Mouse (Mus musculus): ENCODE measurements at regions not wholly inside any gene's neighbourhood (a gene's known extent, or its start where the extent isn't known, plus 50 kb on each side); places are given as distances from the start of the nearest gene placed in this dataset.

DNA sequence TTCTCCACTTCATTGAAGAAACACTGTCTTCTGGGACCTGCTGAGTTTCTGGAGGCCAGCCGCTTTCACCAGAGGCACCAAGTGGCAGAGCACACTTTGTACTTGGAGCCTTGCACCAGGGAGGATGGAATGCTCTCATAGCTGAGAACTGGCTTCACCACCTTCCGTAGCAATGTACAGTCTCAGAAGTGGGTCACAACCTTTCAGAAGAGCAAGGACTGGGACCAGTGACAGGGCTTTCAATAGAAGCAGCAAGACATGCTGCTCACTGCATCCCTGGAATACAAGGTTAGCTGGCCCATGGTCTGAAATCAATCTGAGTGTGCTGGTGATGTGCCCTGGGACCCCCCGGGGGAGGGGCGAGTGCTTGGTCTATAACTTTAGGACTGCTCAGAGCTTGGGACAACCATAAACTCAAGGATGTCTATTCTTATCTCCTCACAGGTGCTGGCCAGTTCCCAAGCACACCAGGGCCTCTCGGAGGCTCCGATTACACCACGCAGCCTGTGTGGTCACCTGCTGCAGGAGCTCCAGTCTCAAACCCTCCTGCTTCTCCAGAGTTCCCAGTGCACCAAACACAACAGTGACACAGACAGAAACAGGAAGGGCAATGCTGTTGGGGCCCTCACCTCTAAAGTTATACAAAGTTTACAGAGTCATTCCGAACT, 114.4 kb upstream of the Tmem45b start:
- ATAC-seq: no peak

DNA sequence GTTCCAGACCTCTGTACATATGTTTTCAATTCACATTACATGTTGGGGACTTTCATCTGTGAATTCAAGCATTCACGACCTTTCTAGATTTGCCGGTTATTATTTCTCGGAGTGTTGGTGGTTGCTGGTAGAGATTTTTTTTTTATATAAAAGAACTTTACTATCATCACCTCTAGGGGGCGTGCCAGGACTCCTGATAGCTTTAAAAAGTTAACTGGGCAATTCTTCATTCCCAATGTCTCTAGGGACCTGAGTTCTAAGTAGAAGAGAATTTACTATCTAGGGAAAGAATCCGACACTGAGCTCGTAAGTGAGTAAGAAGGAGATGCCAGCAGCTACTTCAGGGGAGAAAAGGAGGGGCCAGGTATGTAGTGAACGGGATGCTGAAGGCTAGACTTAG, 112.8 kb upstream of the Tmem45b start:
- ATAC-seq: no peak

DNA sequence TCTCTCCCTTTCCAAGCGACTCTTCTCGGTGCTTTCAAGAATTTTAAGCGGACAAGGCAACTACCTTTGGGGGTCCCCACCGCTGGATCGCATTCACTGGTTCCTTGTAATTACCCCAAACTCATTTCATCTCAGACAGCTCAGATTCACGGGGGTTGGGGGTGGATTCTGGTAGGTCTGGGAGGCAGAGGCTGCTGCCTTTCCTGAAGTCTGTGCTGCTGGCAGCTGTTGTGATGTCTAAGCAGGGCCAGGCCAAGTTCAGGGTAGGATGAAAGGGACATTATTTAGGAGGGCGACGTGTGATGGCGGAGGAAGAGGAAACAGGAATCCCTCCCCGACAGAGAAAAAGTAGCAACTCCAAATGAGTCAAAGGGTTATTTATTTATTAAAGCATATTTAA, 102.8 kb upstream of the Tmem45b start:
- no peak for ATAC-seq

DNA sequence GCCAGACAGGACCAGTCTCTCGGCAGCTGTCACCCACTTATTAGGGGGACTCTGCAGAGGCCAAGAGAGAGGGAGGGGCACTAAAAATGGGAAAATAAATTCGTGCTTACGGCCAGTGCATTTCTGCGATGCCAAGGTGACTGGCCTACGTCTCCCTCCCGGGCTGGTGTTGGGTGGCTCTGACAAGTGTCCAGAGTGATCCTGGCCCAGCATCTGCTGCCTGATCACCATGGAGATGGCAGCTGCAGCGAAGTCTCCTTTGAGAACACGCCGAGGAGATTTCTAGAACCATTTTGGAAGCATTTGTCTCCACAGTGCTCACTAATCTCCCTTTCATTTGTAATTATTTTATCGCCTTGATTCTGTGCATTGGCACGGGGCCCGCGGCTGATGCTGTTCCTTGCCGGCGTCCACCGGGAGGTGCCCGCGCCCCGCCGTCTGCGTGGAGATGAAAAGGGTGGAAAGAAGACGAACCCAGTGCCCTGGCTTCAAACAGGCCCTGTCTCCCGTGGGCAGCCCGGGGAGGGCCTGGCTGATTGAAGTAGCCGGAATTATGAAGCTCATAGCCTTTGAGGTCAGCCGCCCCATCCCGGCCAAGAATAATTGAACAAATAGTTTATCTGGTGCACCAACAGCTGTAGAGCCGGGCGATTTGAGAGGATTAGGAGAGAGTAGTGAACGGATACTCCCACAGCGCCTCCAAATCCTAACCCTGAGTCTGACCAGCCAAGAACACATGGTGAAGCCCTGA, 102.2 kb upstream of the Tmem45b start:
- ATAC-seq: no peak

DNA sequence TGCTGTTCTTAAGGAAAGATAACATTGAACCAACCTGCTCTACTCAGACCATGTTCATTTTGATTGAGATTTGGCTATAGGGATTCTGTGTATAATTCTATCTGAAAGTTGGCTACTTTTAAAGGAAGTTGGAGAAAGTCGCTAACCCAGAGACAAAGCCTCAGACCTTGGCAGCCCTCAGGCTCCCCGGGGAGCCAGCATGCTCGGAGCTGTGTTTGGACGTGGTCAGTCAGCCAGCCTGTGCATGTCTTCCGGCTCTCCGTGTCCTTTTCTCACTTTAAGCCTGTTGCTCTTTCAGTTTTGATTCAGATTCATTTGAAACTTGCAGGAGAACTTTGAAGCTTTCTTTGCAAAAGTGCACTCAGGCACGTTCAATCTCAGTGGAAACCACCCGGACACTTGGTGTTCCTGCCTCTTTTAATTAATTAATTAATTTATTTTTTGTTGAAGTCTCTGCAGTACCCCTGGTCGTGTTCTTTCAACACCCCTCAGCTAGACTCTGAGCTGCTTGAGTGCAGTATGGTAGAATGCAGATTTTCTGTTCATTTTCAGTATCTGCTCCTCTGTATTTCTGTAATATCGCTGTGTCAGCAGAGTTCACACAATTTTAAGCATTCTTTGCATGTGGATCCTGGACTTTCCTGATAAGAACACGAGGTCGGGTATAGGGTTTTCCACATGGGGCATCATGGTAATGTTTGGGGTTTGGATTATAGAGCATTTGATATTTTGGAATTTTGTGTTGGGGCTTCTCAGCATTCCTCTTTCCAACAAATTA, 100.9 kb upstream of the Tmem45b start:
- no peak for ATAC-seq

DNA sequence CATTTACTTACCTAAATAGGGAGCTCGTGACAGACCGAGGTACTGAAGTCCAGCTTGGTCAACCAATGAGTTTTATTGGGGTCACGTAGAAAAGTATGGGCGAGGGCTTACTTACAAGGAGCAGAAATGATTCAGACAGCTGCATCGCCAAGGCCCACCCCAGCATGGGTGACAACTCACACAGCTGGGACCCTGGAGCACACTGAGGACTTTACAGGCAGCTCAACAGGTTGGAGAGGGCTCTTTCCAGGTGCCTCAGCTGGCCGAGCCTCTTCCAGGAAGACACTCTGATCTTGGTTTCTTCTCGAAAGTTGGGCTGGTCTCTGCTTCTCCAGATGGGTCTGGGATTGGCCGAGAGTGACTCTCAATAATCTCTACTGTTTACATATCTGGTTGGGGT, 99.3 kb upstream of the Tmem45b start:
- ATAC-seq: no peak

DNA sequence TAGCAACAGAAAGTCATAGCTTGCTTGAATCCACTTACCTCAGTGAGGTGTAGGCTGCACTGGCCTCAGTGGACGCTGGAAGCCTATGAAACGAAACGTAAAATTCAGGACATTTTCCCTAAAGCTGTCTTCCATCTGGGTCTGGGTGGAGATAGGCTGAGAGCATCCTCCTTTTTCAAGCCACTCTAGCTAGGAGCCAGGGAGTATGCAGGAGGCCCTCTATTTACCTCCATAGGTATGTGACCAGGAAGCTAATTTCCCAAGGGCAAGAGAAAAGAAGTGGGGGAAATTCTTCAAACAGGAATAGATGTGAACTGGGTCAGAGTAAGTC, 95.9 kb upstream of the Tmem45b start:
- no peak for ATAC-seq

DNA sequence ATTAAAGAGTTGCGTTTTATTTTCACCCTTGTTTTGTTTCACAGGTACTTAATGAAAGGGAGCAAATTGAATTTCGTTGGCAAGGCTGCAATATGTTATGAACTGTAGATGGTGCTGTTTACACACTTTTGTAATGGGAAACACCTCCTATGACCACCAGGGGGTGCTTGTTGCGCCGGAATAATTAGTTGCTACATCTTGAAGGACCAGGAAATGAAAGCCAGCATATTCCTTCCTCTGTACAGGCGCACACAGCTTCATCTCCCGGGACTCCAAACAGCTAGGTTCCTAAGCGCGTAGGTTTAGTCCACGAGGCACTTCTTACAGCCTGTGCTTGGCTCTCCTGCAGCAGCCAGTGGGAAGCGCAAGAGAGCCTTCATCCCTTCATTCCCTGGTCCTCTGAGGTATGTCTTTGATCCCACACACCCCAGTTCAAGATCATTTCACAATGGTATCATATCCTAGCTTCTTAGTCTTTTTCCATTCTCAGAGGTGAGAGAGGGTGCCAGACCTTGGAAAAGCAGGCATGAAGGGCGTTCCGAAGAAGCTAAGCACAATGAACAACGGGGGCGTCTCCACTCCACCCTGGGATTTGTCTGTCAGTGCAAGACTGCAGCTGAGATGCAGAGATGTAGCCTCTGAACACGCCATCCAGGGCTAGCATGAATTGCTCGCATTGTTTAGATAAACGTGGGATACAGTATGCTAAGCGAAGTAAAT, 95.4 kb upstream of the Tmem45b start:
- no peak for ATAC-seq

DNA sequence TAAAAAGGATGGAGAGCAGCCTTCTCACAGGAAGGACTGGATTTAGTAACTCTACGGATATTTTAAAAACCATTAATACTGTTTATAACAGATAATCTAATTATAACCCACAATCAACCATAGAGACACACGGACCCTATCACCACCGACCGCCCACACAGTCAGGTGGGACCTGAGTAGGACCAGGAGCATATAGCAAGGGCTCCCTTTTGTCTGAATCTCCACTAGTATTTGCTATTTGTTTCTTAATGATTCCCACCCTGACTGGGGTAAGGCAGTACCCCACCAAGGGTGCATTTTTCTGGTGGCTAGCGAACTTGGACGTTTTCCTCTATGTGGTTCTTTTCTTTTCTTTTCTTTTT, 79.4 kb upstream of the Tmem45b start:
- no peak for ATAC-seq

DNA sequence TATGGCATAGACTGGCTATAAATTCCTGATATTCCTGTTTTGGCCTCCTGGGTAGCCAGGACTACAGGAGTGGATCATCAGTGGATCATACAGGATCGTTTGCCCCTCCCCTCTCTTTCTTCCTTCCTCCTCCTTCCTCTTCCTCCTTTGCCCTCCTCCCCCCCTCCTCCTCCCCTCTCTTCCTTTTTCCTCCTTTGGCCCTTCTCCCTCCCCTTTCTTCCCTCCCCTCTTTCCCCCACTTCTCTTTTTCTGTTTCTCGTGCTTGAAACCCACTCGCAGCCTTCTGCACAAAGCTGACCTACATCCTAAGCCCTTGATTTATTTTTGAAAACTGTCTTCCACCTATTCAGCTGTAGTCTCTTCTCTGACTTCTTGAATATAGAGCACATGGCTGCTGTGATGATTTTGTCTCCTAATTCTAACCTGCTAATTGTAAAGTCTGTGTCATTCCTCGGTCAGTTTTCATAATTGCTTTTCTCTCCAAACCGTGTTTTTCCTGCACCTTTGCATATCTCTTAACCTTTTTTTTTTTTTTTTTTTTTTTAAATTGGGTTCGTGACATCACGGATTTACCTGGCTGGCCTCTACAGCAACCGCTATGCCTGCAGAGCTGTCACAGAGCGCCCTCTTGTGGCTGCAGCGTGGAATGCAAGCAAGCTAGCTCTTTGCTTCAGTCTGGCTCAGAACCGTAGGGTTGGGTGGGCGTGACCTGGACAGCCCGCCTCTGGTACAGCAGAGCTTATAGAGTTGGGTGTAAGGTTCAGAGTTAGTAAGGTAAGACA, 78.8 kb upstream of the Tmem45b start:
- ATAC-seq: peak; percentile 57

DNA sequence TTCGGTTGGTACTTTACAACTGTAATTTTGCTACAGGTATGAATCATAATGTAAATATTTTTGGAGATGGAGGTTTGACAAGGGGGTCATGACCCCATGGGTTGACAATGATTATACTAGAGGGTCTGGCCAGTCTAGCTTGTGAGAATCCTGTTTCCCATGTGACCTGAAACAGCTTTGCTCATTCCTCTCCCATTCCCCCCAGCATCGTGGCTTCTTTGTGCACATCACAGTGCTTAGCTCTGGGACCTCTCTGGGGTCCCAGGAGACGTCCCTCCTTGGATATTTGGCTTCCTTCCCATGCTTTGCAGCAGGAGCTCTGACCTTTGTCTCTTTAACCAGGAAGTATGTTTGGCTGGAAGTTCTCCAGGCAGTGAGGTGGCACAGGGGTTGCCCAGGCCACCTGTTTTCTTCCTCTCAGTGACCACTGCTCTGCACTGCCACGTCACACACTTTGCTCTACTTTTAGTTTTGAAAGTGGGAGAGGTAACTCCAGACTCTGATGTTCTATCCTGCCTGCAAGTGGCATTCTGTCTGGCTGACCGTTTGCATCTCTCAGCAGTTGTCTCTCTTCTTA, 77.4 kb upstream of the Tmem45b start:
- no peak for ATAC-seq

DNA sequence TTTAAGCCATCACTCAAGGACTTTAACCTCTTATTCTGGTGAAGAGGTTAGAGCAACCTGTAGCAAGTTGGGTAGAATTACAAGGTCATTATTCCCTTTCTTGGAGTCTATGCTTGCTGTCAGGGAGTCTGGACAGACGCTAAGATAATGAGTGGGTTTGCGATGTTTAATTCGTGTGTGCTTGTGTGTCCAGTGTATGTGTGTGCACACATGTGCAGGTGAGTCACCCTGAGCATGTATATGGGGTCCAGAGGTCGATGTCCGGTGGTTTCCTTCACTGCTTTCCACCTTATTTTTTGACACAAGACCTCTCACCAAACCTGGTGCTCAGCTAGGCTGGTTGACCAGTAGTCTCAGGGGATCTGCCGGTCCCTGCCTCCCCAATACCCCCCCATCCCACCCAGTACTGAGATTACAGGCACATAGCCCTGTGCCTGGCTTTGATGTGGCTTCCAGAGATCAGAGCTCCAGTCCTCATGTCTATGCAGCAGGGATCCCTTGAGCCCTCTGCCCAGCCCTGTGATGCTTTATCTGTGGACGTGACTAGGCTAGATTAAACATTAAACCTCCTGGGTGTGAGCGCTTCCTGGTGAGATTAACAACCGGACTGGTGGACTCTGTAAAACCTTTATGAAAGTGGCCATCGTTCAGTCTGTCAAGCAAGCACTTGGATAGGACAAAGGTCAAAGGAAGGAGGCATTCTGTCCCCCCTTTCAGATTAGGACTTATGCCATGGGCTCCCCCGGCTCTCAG, 74.4 kb upstream of the Tmem45b start:
- no peak for ATAC-seq

DNA sequence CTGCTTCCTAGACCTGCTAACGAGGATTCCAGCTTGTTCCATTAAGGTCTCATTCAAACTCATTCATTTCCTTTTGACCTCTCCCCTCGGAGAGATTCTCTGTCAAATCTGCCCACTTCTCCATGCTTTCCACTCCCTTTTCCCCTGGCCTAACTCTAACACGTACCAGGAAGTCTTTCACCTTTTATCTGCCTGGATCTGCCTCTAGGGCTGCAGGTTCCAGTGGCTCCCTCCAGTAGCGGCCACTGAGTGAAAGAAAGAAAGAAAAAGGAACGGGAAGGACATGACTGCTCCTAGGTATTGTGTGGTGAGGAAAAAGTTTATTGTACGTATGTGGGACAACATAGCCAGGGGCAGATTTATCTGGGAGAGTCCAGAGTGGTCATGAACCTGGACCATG, 64.8 kb upstream of the Tmem45b start:
- no peak for ATAC-seq

DNA sequence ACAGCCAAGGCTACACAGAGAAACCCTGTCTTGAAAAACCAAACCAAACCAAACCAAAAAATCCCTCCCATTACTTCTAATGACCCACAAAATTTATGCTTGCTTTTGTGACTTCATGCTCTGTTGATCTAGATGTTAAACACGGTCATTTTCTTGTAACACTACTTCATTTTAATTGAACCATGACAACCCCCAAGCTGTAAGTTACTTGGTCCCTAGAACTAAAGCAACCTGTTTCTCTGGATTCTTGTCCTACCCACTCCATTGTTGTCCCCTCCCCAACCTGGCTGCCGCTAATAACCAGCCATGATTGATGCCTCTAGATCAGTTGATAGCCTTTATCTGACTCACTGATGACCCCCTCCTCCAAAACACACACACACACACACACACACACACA, 63.0 kb upstream of the Tmem45b start:
- no peak for ATAC-seq
